ENCODE assay signal across 8 mouse cellular contexts in genomic region chr17:34234926-34235325, GRCm38 (mm10). TPM values are rescaled to one million over a fixed set of nuclear protein-coding genes. Genes with fewer than 3 reads are reported as not detected.
DNase-seq lines count a peak whose midpoint lies in the region; ATAC-seq lines count a peak whose summit lies in the region.

No protein-coding gene starts in this region.

- 59% methylated on average over 9 of the region's 9 CpGs for WGBS in forebrain, embryonic 10.5 days
- WGBS in forebrain, embryonic 16.5 days: 48% methylated on average over 9 of the region's 9 CpGs
- 54% methylated on average over 9 of the region's 9 CpGs for WGBS in midbrain, embryonic 11.5 days

- no peaks in the 10 kb centered on the region for H3K27me3 ChIP-seq in forebrain, embryonic 10.5 days (ENCODE audit: poor library complexity, severe bottlenecking)
- H3K27me3 ChIP-seq in forebrain, embryonic 16.5 days (replicated peaks; ENCODE audit: control insufficient read depth, insufficient read depth, low read length): no peaks in the 10 kb centered on the region
- H3K27me3 ChIP-seq in midbrain, embryonic 11.5 days (ENCODE audit: control insufficient read depth, insufficient read depth, low read length): no peaks in the 10 kb centered on the region

- H3K9ac ChIP-seq in forebrain, embryonic 16.5 days (replicated peaks; ENCODE audit: low read depth, low read length): no peak overlapping the region
- H3K9ac ChIP-seq in midbrain, embryonic 11.5 days (ENCODE audit: low read length): no peak overlapping the region

- no peak overlapping the region for H3K4me3 ChIP-seq in forebrain, embryonic 10.5 days
- no peak overlapping the region for H3K4me3 ChIP-seq in forebrain, embryonic 16.5 days (replicated peaks; ENCODE audit: low read length)
- H3K4me3 ChIP-seq in midbrain, embryonic 11.5 days (ENCODE audit: low read depth, low read length): no peak overlapping the region

- H3K36me3 ChIP-seq in forebrain, embryonic 10.5 days (replicated peaks): no peaks in the 10 kb centered on the region
- H3K36me3 ChIP-seq in forebrain, embryonic 16.5 days (ENCODE audit: control insufficient read depth, insufficient read depth): no peaks in the 10 kb centered on the region
- H3K36me3 ChIP-seq in midbrain, embryonic 11.5 days (ENCODE audit: control insufficient read depth, insufficient read depth, low read length): no peaks in the 10 kb centered on the region

- no peak overlapping the region for H3K27ac ChIP-seq in forebrain, embryonic 10.5 days
- no peak overlapping the region for H3K27ac ChIP-seq in forebrain, embryonic 16.5 days (ENCODE audit: low read length)
- H3K27ac ChIP-seq in midbrain, embryonic 11.5 days (ENCODE audit: low read depth, low read length): no peak overlapping the region

- no peaks in the 10 kb centered on the region for H3K4me1 ChIP-seq in forebrain, embryonic 10.5 days
- H3K4me1 ChIP-seq in forebrain, embryonic 16.5 days (replicated peaks; ENCODE audit: control insufficient read depth, insufficient read depth, low read length): no peaks in the 10 kb centered on the region
- H3K4me1 ChIP-seq in midbrain, embryonic 11.5 days (ENCODE audit: control insufficient read depth, insufficient read depth, low read length): no peaks in the 10 kb centered on the region

- DNase-seq in forebrain, embryonic 10.5 days (ENCODE audit: extremely low spot score, low spot score): peak; percentile 60
- peak; percentile 57 for DNase-seq in c-Kit-positive CD71-positive TER-119-positive erythroid progenitor cells, embryonic 14.5 days (ENCODE audit: low spot score)
- peak; percentile 23 to 44 for DNase-seq in left cerebral cortex, adult 8-10 months (ENCODE audit: low spot score in 2 of 2)
- DNase-seq in midbrain, embryonic 11.5 days (ENCODE audit: low spot score, missing footprints): peak; percentile 86
- DNase-seq in spleen, adult 18-20 months: peak; percentile 82 to 84

- ATAC-seq in forebrain, embryonic 16.5 days: no peak
- ATAC-seq in frontal cortex, adult (ENCODE audit: low TSS enrichment): peak; percentile 85; the same call in 1 of the 2 replicates
- peak; percentile 72 for ATAC-seq in inflammation-experienced regulatory T-cells, adult 6 months
- ATAC-seq in midbrain, embryonic 11.5 days (ENCODE audit: low FRiP score): no peak

- H3K9me3 ChIP-seq in forebrain, embryonic 10.5 days: peaks cover 5% of the 10 kb centered on the region; the same call in 1 of the 2 replicates
- no peaks in the 10 kb centered on the region for H3K9me3 ChIP-seq in forebrain, embryonic 16.5 days (ENCODE audit: control insufficient read depth, low read length)
- H3K9me3 ChIP-seq in midbrain, embryonic 11.5 days (ENCODE audit: control insufficient read depth, low read length): no peaks in the 10 kb centered on the region

- no peak overlapping the region for H3K4me2 ChIP-seq in forebrain, embryonic 16.5 days (ENCODE audit: low read length)
- H3K4me2 ChIP-seq in midbrain, embryonic 11.5 days: no peak overlapping the region

RNA-seq across cellular contexts. Expression of gene H2-Ob, which starts 3.8 kb away (rescaled TPM):
- polyA plus RNA-seq in forebrain, embryonic 10.5 days (2016; fragmentation: Nextera tagmentation; extraction: Ambion mirVana): not detected in 2 replicates
- 0.15 and 0.28 TPM in 2 replicates for polyA plus RNA-seq in forebrain, embryonic 16.5 days (2015; fragmentation: Nextera tagmentation; extraction: Ambion mirVana)
- polyA plus RNA-seq in inflammation-experienced regulatory T-cells, adult 6 months (2017; shearing (Covaris generic)): 10 to 100 TPM in 2 of 3 experiments, 1 to 10 TPM in 1; 8.4 to 87.4 (median 63.4) TPM
- total RNA-seq in left cerebral cortex, adult 8-10 months (2022): 1 to 10 TPM in 2 of 4 experiments, under 1 TPM in 2; 0.54 to 1.3 (median 0.90) TPM
- not detected in 2 replicates for polyA plus RNA-seq in midbrain, embryonic 11.5 days (2014; fragmentation: Nextera tagmentation; extraction: Ambion mirVana)

RNA-seq across cellular contexts. Expression of gene H2-Ab1, which starts 22.6 kb away (rescaled TPM):
- polyA plus RNA-seq in forebrain, embryonic 10.5 days (2016; fragmentation: Nextera tagmentation; extraction: Ambion mirVana): 9.8 and 12.5 TPM in 2 replicates
- 0.53 and 0.95 TPM in 2 replicates for polyA plus RNA-seq in forebrain, embryonic 16.5 days (2015; fragmentation: Nextera tagmentation; extraction: Ambion mirVana)
- polyA plus RNA-seq in inflammation-experienced regulatory T-cells, adult 6 months (2017; shearing (Covaris generic)): 10 to 100 TPM in 2 of 3 experiments, 1 to 10 TPM in 1; 4.3 to 76.2 (median 34.9) TPM
- total RNA-seq in left cerebral cortex, adult 8-10 months (2022): 10 to 100 TPM in 2 of 4 experiments, 1 to 10 TPM in 2; 2.4 to 30.3 (median 11.7) TPM
- polyA plus RNA-seq in midbrain, embryonic 11.5 days (2014; fragmentation: Nextera tagmentation; extraction: Ambion mirVana): 4.3 and 4.7 TPM in 2 replicates

RNA-seq across cellular contexts. Expression of gene Tap2, which starts 31.6 kb away (rescaled TPM):
- 0.18 and 0.60 TPM in 2 replicates for polyA plus RNA-seq in forebrain, embryonic 10.5 days (2016; fragmentation: Nextera tagmentation; extraction: Ambion mirVana)
- 1.6 and 2.6 TPM in 2 replicates for polyA plus RNA-seq in forebrain, embryonic 16.5 days (2015; fragmentation: Nextera tagmentation; extraction: Ambion mirVana)
- 100 to 1,000 TPM in 2 of 3 experiments, 10 to 100 TPM in 1; 94.0 to 181 (median 103) TPM for polyA plus RNA-seq in inflammation-experienced regulatory T-cells, adult 6 months (2017; shearing (Covaris generic))
- 10 to 100 TPM; 10.2 to 18.0 (median 16.3) TPM for total RNA-seq in left cerebral cortex, adult 8-10 months (2022)
- 0.27 and 0.63 TPM in 2 replicates for polyA plus RNA-seq in midbrain, embryonic 11.5 days (2014; fragmentation: Nextera tagmentation; extraction: Ambion mirVana)

RNA-seq across cellular contexts. Expression of gene Psmb8, which starts 37.4 kb away (rescaled TPM):
- 1.2 and 1.3 TPM in 2 replicates for polyA plus RNA-seq in forebrain, embryonic 10.5 days (2016; fragmentation: Nextera tagmentation; extraction: Ambion mirVana)
- polyA plus RNA-seq in forebrain, embryonic 16.5 days (2015; fragmentation: Nextera tagmentation; extraction: Ambion mirVana): 1.5 and 2.5 TPM in 2 replicates
- polyA plus RNA-seq in inflammation-experienced regulatory T-cells, adult 6 months (2017; shearing (Covaris generic)): 1,000 to 10,000 TPM in 2 of 3 experiments, 100 to 1,000 TPM in 1; 835 to 1,025 (median 1,010) TPM
- 10 to 100 TPM in 1 of 4 experiments, 1 to 10 TPM in 3; 4.0 to 12.1 (median 7.1) TPM for total RNA-seq in left cerebral cortex, adult 8-10 months (2022)
- 1.8 and 2.1 TPM in 2 replicates for polyA plus RNA-seq in midbrain, embryonic 11.5 days (2014; fragmentation: Nextera tagmentation; extraction: Ambion mirVana)

RNA-seq across cellular contexts. Expression of gene Psmb9, which starts 47.4 kb away (rescaled TPM):
- polyA plus RNA-seq in forebrain, embryonic 10.5 days (2016; fragmentation: Nextera tagmentation; extraction: Ambion mirVana): 0.79 and 1.3 TPM in 2 replicates
- 0.43 and 1.5 TPM in 2 replicates for polyA plus RNA-seq in forebrain, embryonic 16.5 days (2015; fragmentation: Nextera tagmentation; extraction: Ambion mirVana)
- 100 to 1,000 TPM; 330 to 403 (median 338) TPM for polyA plus RNA-seq in inflammation-experienced regulatory T-cells, adult 6 months (2017; shearing (Covaris generic))
- 1 to 10 TPM; 2.6 to 3.2 (median 3.0) TPM for total RNA-seq in left cerebral cortex, adult 8-10 months (2022)
- polyA plus RNA-seq in midbrain, embryonic 11.5 days (2014; fragmentation: Nextera tagmentation; extraction: Ambion mirVana): 1.0 and 1.3 TPM in 2 replicates

Comparison
In these comparisons a context has a peak if more than half of its experiments do, and no peak if none do; other contexts are left out.
1. DNase-seq: peak in every context shown above with its lines; median percentile 86 in midbrain, embryonic 11.5 days; 83 in spleen, adult 18-20 months; 60 in forebrain, embryonic 10.5 days; 57 in c-Kit-positive CD71-positive TER-119-positive erythroid progenitor cells, embryonic 14.5 days; 34 in left cerebral cortex, adult 8-10 months.
2. ATAC-seq: peak in frontal cortex, adult (single experiment) and inflammation-experienced regulatory T-cells, adult 6 months (single experiment); none in forebrain, embryonic 16.5 days (single experiment) and midbrain, embryonic 11.5 days (single experiment).
3. RNA of gene Tap2, which starts 31.6 kb away (polyA plus RNA-seq): 94.0 to 181 TPM in inflammation-experienced regulatory T-cells, adult 6 months; 1.6 to 2.6 TPM in forebrain, embryonic 16.5 days, 0.18 to 0.60 TPM in forebrain, embryonic 10.5 days and 0.27 to 0.63 TPM in midbrain, embryonic 11.5 days; every median in the first group is over 10 times any median in the second.